Mouse (Mus musculus) spleen, adult 18-20 months (tissue): ENCODE measurements around the gene Herc6.

Experiments
- DNase-seq, 2 experiments: peaks; one replicate each; pipeline ENCODE4 v3.0.0; 2022; ENCODE audit warnings: mixed read lengths in 2 of 2

Gene Herc6

DNA sequence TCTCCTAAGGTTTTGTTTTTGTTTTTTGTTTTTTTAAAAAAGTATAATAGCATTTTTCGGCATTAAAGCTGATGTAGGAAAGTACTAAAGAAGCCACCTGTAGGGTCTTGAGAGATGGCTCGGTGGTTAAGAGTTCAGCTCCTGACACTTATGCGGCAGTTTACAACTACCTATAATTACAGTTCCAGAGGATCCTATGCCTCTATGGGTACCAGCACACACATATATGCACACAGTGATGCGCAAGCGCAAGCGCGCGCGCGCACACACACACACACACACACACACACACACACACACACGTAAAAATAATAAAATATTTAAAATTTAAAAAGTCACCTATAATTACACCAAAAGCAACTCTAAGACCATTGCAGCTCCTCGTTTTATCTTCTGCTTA lies 795 bp downstream of the Herc6 start:
- no peak for DNase-seq

DNA sequence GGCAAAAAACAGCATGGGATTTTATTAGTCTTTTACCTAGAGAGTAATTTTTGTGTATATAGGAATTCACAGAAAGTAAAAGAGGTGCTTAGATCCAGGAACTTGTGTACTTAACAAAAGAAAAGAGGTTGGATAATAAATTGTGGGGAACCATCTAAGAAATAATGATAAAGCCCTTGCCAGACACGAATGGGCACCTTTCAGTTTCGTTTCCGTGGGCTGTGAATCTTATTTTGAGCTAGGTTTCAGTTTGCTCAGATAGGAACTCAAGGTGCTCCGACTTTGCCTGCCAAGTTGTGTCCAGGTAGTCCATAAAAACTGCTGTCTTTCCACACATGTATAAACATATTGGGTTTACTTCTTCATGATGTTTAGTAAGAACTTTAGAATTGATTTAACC lies 1.6 kb downstream of the Herc6 start:
- peak in 1 of 2 experiments; percentile 37 for DNase-seq

DNA sequence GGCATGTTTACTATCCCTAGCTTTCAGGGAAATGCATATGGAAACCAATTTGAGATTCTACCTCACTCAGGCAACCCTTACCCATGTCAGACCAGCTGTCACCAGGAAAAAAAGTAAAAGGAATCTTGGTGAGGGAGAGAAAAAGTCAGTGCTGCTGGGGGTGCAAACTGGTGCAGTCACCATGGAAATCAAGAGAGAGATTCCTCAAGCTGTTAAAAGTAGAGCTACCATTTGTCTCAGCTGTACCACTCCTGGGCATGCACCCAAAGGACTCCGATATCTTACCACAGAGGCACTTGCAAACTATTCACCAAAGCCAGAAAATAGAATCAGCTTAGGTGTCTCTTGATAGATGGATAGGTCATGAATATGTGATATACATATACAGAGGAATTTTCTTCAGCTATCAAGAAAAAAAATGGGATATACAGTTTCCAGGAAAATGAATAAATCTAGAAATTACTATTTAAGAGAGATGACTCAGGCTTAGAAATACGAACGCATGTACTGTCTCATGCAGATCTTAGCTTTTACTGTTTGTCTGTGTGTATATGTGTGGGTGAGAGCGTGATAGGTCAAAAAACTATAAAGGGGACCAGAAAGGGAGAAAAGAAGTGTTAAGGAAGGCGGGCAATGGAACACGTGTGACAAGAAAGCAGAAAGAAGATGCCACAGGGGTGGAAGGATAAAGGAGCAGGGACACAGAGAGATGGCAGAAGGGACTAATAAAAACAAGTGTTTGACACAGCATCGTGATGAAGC lies 24.9 kb downstream of the Herc6 start:
- DNase-seq, result no peak

DNA sequence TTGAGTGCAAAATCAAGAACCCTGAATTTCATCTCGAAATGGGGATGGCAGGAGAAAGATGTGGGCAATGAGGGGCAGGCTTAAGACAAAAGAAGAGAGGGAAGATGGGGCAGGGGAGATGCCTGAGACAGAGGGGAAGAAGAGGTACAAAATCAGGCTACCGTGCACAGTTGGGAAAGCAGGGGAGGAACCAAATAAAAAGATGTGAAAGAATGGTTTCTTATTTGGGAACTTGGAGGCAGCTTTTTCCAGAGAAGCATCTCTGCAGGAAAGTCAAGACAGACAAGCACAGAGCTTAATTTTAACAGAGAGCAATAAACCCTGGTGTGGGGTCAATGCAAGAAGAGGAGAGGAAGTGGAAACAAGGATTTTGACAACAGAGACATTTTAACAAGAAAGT lies 27.2 kb downstream of the Herc6 start:
- DNase-seq, result no peak

DNA sequence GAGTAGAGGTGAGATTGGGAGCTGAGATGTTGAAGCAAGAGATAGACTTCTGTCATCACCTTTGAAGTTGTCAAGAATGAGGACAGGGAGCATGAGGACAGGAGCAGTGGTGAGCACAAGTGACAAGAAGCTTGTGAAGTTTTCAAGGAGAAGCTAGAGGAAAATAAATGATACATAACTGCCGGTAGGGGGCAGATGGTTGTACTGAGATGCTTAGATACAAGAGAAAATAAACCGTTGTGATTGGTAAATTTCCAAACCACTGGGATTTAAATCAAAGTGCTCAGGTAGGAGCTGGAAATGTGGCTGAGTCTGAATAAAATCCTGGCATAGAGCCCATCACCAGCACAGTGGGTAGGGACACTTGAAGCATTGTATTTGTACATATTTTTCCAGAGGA lies 28.8 kb downstream of the Herc6 start:
- no peak for DNase-seq

DNA sequence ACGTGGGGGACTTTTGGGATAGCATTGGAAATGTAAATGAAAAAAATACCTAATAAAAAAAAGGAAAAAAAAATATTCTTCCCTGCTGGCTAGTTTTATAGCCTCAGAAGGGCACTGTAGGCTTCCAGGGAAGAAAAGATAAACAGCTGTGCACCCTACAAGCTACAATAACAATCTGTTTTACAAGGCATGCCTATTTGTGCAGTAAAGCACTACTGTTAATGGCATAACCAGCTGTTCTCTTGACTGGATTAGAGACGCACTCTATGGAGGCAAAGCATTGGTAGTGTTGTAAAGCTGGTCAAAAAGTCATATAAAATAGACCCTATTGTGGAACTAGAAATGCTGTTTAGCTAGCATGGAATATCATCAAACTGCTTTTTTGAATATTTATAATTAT lies 35.0 kb downstream of the Herc6 start:
- no peak for DNase-seq

DNA sequence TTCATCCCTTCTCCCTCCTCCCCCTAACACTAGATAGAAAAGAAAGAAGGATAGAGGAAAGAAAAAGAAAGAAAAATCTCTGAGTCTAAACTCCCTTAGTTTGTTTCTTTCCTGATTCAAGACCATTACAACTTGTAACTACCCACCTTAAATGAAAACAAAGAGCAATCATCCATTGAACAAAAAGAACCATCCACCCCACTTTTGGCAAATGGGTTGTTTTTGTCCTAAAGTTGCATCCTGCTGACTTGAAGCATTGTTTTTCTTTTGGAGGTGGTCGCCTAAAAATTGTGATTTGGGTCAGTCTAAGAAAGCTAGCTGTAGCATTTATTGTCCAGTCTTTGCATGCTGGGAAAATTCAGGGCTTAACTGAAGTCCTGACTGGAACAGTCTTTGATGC lies 58.7 kb downstream of the Herc6 start:
- DNase-seq, result no peak

DNA sequence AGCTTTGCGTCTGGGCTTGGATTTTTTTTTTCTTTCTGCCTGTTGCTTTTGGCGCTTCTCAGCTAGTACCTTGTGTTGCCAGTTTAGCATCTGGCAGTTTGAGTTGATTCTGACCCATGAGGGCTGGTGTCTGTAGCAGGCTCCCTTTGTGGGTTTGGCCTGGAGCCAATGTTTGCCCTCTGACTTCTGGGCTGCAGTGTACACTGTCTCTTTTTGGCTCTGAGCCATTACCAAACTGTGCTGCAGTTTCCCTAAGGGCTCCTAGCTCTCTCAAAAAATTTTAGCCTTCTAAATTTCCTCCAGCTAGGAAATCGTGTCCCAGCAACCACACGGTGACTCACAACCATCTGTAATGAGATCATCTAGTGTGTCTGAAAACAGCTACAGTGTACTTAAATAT lies 61.0 kb downstream of the Herc6 start:
- peak; percentile 12 to 22 for DNase-seq

DNA sequence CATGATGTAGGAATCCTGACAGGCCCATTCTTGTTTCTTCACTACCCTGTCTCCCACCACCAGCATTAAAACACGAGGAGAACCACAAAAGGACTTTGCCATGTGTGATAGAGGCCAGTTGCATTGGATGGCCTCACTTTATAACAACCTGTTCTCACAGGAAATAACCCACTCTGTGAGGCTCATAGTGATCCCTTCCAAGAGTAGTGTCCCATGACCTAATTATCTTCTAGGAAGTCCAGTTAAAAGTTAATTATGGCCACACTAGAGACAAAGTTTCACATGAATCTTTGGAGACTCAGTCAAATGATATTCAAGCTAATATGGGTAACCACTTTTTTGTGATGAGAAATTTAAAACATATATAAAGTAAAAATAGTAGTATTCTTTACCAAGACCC lies 66.5 kb downstream of the Herc6 start:
- no peak for DNase-seq

DNA sequence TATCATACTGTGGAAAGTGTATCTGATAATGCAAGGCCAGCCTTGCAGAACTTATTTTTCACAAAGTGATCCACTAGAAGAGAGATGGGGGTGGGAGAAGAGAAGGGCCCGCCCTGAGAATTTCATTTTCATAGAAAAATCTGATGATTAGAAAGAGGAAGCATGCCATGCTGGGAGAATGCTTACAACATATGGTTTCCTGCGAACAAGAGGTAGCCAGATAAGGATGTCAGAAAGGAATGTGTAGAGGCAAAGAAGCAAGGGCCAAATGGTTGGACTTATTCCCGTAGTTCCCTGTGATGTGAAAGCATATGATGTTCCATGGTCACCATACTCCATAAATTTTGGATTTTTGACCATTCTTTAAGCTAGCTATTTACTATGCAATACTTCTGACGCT lies 80.5 kb downstream of the Herc6 start:
- no peak for DNase-seq

DNA sequence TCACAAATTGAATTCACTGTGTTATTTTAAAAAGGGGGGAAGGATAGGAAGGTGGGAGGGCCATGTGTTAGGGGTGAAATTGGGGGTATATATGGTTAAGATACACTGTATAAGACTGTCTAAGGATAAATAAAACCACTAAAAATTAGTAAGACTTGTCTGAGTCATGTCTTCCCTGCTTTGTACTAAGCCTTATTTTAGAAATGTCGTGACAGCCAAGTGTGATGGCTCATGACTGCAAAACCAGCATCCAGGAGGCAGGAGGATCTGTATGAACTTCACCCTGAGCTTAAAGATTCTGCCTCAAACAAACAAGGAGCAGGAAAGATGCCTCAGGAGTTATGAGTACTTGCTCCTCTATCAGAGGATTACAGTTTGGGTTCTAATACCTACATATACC lies 103.4 kb downstream of the Herc6 start:
- DNase-seq, result no peak

DNA sequence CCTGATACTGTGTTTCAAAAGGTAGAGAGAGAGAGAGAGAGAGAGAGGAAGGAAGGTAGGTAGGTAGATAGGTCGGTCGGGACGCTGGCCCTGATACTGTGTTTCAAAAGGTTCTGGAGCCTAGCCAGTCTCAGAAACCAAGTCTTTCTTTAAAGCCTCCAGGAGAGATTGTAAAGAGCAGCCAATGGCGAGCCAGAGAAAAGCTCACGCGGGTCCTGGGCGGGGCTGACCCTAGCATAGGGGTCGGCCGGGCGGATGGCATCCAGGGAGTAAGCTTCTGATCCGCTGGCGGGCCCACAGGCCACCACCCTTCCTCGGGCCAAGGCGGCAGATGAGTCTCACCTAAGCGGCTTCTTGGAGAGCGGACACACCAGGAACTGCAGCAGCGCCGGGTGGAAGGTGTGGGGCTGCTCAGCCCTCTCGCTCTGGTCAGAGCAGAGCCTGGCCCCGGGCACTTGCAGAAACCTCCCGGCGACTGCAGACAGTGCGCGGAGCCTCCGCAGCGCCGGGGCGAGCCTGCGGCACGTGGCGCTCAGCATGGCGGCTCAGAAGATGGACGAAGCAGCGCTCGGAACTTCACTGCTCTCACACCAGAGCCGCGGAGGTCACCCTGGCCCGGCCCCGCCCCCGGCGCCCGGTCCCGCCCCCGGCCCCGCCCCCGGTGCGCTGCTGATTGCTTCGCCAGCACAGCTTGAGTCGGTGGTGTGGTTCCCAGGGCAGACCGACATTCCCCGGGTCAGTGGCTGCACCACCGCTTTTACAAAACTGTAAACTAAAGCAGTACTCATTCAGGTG lies 110.9 kb downstream of the Herc6 start, which contains the start of gene Pyurf:
Gene Pyurf, minus strand, starts transcription at position 612 of the 795 bp plus-strand sequence.
- peak; percentile 69 to 81 for DNase-seq

DNA sequence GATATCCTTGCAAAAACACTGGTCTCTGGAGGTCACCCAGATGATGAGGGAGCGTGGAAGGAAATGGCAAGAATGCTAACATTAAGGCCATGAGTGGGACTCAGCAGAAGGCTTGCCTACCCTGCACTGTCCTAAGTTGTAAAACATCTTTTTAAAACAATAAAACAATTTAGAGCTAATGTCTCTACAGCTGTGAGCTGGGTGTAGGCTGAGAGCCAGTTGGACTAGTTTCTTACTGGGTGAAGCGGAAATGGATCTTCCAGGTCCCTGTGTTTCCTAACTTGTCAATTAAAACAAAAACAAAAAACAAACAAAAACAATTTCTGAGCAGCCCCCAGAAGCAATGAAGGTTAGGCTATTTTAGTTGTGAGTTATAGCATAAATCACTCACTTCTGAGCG lies 112.3 kb downstream of the Herc6 start:
- DNase-seq, result no peak

DNA sequence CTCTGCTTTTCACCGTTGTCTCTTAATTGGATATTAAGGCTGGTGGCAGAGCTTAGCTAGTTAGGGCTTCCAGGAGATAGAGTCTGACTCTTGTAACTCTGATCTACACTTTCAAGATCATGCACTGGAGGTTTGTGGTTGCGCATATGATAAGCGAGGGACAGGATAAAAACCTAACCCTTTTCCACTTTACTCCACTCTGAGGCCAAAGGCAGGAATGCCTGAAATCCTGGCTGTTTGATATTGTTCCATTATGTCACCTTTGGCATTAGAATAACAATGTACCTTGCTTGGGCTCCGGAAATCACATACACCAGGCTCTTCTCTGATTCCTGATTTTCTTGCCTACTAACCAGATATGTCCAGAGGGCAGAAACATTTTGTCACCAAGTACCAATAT lies 120.9 kb downstream of the Herc6 start:
- DNase-seq, result no peak

DNA sequence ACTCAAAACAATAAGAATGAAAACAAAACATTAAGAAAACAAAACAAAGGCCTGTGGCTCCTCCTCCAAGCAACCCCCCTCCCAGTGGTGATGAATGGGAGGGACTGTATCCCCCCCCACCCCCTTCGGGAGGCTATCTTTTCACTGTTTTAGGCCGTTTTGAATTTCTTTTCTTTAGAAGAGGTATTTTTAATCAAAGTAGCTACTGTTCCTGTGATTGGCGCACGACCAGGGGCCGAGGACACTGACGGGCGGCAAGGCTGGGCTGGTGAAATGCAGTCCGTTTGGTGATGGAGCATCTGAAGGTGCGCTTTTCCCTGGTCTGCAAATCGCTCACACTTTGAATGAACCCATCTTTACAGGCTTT lies 121.6 kb downstream of the Herc6 start, which contains the start of gene Lancl2:
Gene Lancl2, plus strand, starts transcription at position 165 of the 367 bp plus-strand sequence.
- no peak for DNase-seq

DNA sequence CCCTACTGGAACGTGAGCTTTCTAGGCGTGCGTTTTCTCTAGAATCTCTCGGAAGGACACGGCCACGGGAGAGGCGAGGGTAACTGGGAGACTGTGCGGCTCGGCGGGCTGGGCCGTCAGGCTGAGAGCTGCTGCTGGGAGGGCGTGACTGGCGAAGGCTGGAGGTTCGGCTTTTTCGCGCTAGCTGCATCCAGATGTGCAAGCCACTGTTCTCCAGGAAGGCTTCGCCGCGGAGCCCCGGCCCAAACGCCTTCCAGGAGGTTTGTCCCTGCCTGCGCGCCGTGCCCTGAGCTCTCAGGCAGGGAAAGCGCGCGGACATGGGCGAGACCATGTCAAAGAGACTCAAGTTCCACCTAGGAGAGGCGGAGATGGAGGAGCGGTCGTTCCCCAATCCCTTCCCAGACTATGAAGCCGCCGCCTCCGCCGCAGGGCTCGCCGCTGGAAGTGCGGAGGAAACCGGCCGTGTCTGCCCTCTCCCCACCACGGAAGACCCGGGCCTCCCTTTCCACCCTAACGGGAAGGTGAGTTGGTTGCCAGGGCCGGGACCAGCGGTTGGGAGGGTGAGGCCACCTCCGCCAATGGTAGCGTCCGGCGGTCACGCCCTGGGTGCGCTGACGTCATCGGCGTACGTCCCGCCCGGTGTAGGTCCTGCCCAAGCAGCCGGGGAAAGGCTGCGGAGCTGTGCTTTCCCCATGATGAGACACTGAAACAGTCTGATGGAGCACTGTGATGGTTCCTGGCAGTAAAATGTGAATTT lies 122.1 kb downstream of the Herc6 start:
- peak; percentile 90 to 95 for DNase-seq

DNA sequence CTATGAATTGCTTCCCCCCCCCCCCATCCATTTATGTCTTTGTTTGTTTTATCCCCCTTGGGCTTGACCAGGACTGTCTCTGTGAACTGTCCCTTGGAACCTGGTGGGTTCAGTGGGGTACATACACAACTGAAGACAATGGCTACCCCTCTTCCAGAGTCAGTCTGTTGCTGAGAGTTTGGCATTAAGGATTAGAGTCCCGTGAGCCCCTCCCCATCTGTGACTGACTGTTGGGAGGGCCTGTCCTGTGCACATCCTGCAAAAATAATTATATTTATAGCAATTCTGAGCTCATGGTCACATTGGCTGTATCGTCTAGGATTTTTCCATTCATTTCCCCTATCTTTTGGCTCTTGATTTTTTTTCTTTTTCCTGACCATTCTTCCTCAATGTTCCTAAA lies 122.9 kb downstream of the Herc6 start:
- no peak for DNase-seq

DNA sequence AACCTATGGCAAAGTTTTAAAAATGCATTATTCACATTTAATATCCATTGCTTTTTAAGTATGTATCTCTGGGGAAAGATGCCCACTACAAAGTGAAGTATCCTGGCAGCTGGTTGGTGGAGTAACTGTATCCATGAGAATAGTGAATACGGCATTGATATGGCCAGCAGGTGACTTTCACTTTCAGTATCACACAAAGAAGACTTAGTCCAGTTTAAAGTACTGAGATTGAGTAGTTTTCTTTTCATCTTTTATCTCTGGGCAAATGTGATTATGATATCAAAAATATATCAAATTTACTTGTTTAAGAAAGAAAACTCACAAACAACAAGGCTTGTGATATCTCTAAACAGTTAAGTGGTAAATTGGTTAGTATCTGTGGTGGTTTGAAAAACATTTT lies 125.9 kb downstream of the Herc6 start:
- DNase-seq, result no peak

DNA sequence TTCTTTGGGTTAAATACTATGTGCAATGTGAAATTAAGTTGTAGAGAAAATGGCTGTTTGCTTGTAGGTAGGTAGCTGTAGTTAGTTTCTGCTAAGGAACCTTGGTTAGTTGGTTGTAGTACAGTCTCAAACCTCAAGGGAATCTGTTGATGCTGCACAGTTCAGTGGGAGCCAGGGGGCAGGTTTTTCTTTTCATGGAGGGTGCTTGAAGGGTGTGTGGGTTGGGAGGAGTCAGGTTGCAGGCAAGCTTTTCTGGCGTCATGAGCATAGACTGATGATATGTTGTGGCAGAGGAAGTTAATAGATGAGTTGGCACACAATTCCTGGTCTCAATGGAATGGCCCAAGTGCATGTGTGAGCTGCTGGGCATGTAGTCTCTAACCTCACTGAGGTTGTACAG lies 130.9 kb downstream of the Herc6 start:
- no peak for DNase-seq
